Mouse (Mus musculus): ENCODE measurements around the gene Prr14l. TPM values are rescaled to one million over a fixed set of nuclear protein-coding genes. Genes with fewer than 3 reads are reported as not detected.
A peak's percentile ranks its signal among the peaks of the same experiment; 100 is the strongest.
"Not testable (repeated sequence)": the region's sequence is repeated elsewhere in the genome, so short reads cannot be mapped to it uniquely, and the experiment has no call there.

Gene Prr14l
- polyA plus RNA-seq, 1 experiment from 2014 or later = 9.7 TPM

DNA sequence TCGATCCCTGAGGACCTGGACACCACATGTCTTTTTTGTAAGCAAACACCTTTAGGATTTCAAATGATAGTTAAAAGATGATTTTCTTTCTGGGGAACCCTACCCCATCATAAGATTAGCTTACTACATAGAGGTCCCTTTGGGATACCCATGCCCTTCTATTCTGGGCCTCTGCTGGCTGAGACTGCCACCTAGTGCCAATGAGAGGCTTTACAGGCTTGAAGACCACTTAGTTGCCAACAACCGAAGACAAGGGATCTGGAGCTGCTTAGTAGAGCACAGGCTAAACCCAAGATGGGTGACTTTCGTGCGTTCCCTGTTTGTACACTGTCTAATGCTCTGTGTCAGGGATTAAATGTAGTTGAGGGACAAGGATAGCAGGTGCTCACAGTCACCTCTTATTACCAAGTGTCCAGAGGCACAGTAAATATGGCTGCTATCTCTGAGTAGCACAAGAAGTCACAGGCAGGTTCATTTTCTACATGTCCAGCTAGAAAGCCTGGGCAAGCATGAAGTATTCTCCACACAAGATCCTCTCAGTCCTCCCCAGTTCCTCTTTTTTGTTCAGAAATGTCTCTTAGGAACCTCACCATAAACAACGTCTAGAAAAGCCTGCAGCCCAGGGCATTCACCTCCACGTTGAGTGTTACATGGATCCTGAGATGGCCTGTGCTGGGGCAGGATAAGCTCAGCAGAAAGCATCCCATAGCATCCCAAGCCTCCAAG, 106.2 kb downstream of the Prr14l start:
- 66% methylated on average over 6 of the region's 6 CpGs for WGBS
- Histone ChIP-seq H3K9ac (no peak overlapping the region), H3K27ac (replicated peaks) (no peak overlapping the region), H3K27me3 (no peaks in the 10 kb centered on the region), H3K4me1 (replicated peaks) (peaks cover 29% of the 10 kb centered on the region), H3K9me3 (no peaks in the 10 kb centered on the region), H3K4me2 (no peak overlapping the region), H3K36me3 (no peaks in the 10 kb centered on the region), H3K4me3 (no peak overlapping the region)
- ATAC-seq (ENCODE audit: low read depth) = no peak

DNA sequence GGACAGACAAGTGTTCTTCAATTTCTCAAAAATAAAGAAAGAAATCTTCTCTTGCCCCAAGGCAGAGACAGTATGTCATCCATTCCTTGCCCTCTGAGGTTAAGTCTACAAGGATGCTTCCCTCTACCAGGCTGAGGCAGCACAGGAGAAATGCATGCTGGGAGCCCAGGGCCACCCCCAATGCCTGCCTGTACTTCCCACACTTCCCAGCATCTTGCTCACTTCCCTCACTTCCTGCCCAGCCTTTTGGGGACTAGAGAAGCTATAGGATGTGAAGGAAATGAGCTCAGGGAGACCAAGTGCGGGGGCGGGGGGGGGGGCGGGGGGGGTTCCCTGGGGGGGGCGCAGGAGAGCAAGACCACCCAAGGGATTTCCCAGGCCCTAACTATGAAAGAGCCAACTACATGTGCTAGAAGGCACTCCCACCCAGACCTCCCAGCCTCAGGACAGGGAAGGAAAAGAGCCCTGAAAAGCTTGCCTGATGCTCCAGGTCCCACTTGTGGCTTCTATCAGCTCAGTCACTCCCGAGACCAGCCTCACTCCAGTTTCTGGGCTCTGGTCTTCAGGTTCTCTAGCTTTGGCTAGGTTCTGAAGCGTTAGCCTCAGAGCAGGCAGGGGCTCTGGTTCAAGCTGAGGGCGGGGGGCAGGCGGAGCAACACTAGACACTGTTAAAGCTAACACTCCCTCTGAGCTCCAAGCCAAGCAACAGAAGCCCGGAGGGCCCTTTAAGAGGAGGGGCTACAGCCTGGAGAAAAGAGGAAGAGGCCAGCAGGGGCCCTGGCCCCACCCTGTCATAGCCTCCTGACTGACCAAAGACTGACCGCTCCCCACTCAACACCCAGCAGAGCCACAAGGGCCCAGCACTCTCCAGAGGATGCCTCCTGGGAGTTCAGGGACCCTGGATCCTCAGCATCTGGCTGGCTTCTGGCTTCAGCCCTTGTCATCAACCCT, 108.1 kb downstream of the Prr14l start:
- H3K36me3 ChIP-seq = no peaks in the 10 kb centered on the region
- peak overlapping the region; percentile 41 for H3K9ac ChIP-seq
- H3K27me3 ChIP-seq = no peaks in the 10 kb centered on the region
- H3K9me3 ChIP-seq = no peaks in the 10 kb centered on the region
- peaks cover 36% of the 10 kb centered on the region for H3K4me1 ChIP-seq (replicated peaks)
- 10% methylated on average over 7 of the region's 10 CpGs for WGBS
- H3K27ac ChIP-seq (replicated peaks) = peak overlapping the region; percentile 81
- ATAC-seq (ENCODE audit: low read depth) = peak; percentile 66
- H3K4me2 ChIP-seq = peak overlapping the region; percentile 44
- peak overlapping the region; percentile 32 for H3K4me3 ChIP-seq

DNA sequence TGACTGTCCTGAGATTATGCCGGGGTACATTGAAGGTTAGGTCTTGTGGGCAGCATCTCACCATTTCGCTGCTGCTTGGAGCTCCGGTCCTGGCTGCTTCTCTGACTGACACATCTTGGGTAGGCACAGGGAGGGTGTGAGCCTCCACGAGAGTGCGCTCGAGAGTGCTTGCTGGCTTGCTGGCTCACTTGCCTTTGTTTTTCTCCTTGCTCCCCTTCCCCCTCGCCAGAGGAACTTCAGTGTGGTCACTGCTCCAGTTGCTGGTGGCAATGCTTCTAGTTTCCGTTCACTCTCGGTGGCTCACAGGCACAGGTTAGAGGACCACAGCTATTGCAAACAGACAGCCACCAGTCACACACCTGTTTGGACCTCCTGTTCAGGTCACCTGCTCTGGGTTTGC, 111.9 kb downstream of the Prr14l start:
- H3K4me1 ChIP-seq (replicated peaks) = peaks cover 33% of the 10 kb centered on the region
- WGBS = 62% methylated on average over 9 of the region's 9 CpGs
- no peaks in the 10 kb centered on the region for H3K27me3 ChIP-seq
- no peak overlapping the region for H3K4me3 ChIP-seq
- ATAC-seq (ENCODE audit: low read depth) = no peak
- peaks cover 11% of the 10 kb centered on the region for H3K36me3 ChIP-seq
- H3K27ac ChIP-seq (replicated peaks) = peak overlapping the region; percentile 68
- no peak overlapping the region for H3K9ac ChIP-seq
- no peak overlapping the region for H3K4me2 ChIP-seq
- no peaks in the 10 kb centered on the region for H3K9me3 ChIP-seq

DNA sequence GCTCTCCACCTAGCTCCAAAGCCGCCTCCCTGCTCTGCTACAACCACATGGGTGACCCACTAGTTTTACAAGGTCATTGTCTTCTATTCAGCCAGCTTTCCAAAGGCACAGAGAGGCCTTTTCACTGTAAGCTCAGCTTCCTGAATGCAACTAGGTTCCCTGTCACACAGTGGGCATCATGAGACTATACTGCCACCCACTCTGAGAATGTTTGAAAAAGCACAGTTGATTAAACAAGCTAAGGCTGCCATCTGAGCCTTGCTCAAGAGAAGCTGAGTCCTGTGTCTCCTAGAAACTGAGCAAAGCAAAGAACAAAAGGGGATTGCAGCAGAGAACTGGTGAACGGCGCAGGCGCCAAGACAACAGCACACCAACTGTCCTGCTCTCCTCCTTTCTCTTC, 112.7 kb downstream of the Prr14l start:
- H3K27me3 ChIP-seq, H3K4me3 ChIP-seq, H3K4me2 ChIP-seq, H3K9me3 ChIP-seq: not testable (repeated sequence)
- 0 out of 2 replicates have a peak, but pooled peaks have one; percentile 28 for ATAC-seq (ENCODE audit: low read depth)
- H3K4me1 ChIP-seq (replicated peaks) = peaks cover 25% of the 10 kb centered on the region
- 60% methylated on average over 4 of the region's 4 CpGs for WGBS
- peak overlapping the region; percentile 46; the same call in 1 of the 2 replicates for H3K9ac ChIP-seq
- H3K36me3 ChIP-seq = peaks cover 19% of the 10 kb centered on the region
- H3K27ac ChIP-seq (replicated peaks) = peak overlapping the region; percentile 68

- H3K9ac ChIP-seq; H3K9me3 ChIP-seq; H3K4me2 ChIP-seq; H3K4me3 ChIP-seq; ATAC-seq (ENCODE audit: low read depth); H3K27me3 ChIP-seq: not testable (repeated sequence)
- H3K27ac ChIP-seq (replicated peaks) = peak overlapping the region; percentile 49
- H3K36me3 ChIP-seq = peaks cover 22% of the 10 kb centered on the region
- H3K4me1 ChIP-seq (replicated peaks) = peaks cover 20% of the 10 kb centered on the region
- WGBS = 89% methylated on average over 8 of the region's 8 CpGs
These were observed 113.2 kb downstream of the Prr14l start for GRCm38 (mm10) chr5:32740850-32741249.

GRCm38 (mm10) chr5:32740138-32740537, 113.9 kb downstream of the Prr14l start:
- no peak overlapping the region for H3K4me3 ChIP-seq
- H3K9ac ChIP-seq = no peak overlapping the region

More at GRCm38 (mm10) chr5:32740138-32740537, 113.9 kb downstream of the Prr14l start:
- H3K36me3 ChIP-seq = peaks cover 29% of the 10 kb centered on the region
- no peaks in the 10 kb centered on the region for H3K9me3 ChIP-seq
- no peaks in the 10 kb centered on the region for H3K27me3 ChIP-seq
- no peak for ATAC-seq (ENCODE audit: low read depth)
- H3K4me1 ChIP-seq (replicated peaks) = peaks cover 13% of the 10 kb centered on the region
- 99% methylated on average over 3 of the region's 3 CpGs for WGBS
- H3K4me2 ChIP-seq = no peak overlapping the region
- no peak overlapping the region; the same call in 1 of the 2 replicates for H3K27ac ChIP-seq (replicated peaks)

Other genes starting within 250 kb of the Prr14l start
- 22.7 and 23.7 TPM in 2 replicates for gene Yes1, start 243.1 kb downstream of the Prr14l start, polyA plus RNA-seq (2015; fragmentation: Nextera tagmentation; extraction: Ambion mirVana)
- 82.2 and 82.6 TPM in 2 replicates for gene Pisd, start 68.6 kb downstream of the Prr14l start, polyA plus RNA-seq (2015; fragmentation: Nextera tagmentation; extraction: Ambion mirVana)
- not detected in 2 replicates for gene Gm20671, start 27.1 kb downstream of the Prr14l start, polyA plus RNA-seq (2015; fragmentation: Nextera tagmentation; extraction: Ambion mirVana)
- 28.0 and 29.6 TPM in 2 replicates for gene Depdc5, start 9.4 kb upstream of the Prr14l start, polyA plus RNA-seq (2015; fragmentation: Nextera tagmentation; extraction: Ambion mirVana)
- 732 and 779 TPM in 2 replicates for gene Ywhah, start 164.6 kb upstream of the Prr14l start, polyA plus RNA-seq (2015; fragmentation: Nextera tagmentation; extraction: Ambion mirVana)
- not detected in 2 replicates for gene Slc5a1, start 250.0 kb upstream of the Prr14l start, polyA plus RNA-seq (2015; fragmentation: Nextera tagmentation; extraction: Ambion mirVana)

Data from neural tube, embryonic 13.5 days (tissue).